Mouse (Mus musculus): ENCODE measurements around the gene Smug1. TPM values are rescaled to one million over a fixed set of nuclear protein-coding genes. Genes with fewer than 3 reads are reported as not detected.

The Smug1 gene
- polyA plus RNA-seq, 1 experiment, result 7.4 TPM

DNA sequence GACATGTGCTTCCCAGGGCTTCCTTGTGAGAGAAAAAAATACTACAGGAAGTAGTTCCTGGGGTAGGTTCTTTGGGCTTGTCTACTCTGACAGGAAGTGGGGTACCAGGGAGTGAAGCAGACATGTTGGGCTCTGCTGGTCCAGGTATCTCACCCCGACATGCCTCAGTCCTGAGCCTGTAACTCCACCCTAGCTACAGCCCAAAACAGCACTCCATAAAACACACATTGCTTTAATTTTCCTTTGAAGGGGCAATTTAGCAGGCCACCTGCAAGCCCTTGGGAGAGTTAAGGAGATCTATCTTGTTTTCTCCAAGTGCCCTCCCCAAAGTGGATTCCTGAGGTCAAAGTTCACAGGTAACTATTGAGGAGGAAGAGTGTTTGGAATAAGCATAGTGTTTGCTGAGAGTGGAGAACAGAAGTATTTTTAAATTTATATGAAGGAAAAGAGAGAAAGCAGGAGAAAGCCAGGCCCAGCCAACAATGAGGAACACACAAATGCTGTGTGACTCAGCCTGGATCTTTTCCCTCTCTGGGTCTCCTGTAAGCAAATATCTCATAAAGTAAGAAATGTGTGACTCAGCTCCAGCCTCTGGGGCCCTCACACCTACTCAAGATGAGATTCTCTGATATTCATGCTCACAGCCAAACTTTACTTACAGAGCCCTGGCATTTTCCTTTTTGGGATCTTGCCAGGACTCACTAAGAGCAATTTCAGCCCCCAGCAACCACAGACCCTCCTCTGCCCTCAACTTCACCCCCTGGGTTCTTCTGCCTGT lies 38.6 kb downstream of the Smug1 start:
- H3K4me3 ChIP-seq (ENCODE audit: insufficient read depth, low read length), result no peak overlapping the region
- TF ChIP-seq CTCF (IDR thresholded peaks at IDR 0.05; ENCODE audit: low read depth, low read length), result no peak
- TF ChIP-seq POLR2A (IDR thresholded peaks at IDR 0.05; ENCODE audit: borderline replicate concordance, low read depth, low read length), result no peak
- H3K27ac ChIP-seq (ENCODE audit: insufficient read depth, low read depth, low read length), result no peak overlapping the region
- H3K4me1 ChIP-seq (ENCODE audit: control insufficient read depth, insufficient read depth, low read length), result 0 out of 2 replicates have a peak, but pooled peaks cover 2% of the 10 kb centered on the region

GRCm38 (mm10) chr15:103125982-103126381 lies 40.9 kb downstream of the Smug1 start:
- Histone ChIP-seq H3K4me1 (ENCODE audit: control insufficient read depth, insufficient read depth, low read length) (0 out of 2 replicates have a peak, but pooled peaks cover 2% of the 10 kb centered on the region), H3K4me3 (ENCODE audit: insufficient read depth, low read length) (no peak overlapping the region), H3K27ac (ENCODE audit: insufficient read depth, low read depth, low read length) (no peak overlapping the region)
- TF ChIP-seq CTCF (IDR thresholded peaks at IDR 0.05; ENCODE audit: low read depth, low read length) (no peak), POLR2A (IDR thresholded peaks at IDR 0.05; ENCODE audit: borderline replicate concordance, low read depth, low read length) (no peak)

DNA sequence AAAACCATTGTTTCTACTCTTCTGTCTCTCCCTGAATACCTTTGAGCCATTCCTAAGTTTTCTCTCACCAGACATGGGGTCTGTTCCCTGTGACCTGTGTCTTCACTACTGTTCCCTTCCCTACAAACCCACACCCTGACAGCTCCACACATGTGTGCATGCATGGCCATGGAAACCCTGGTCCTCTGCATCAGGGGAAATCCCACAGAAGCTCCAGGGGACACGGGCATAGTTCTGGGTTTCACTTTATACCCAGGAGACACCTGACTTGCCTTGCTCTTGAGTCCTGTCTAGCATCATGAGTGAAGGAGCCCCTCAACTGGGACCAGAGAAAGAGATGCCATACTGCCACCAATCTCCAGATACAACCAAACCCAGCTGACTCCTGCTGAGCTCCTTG lies 42.6 kb downstream of the Smug1 start:
- no peak overlapping the region for H3K27ac ChIP-seq (ENCODE audit: insufficient read depth, low read depth, low read length)
- H3K4me1 ChIP-seq (ENCODE audit: control insufficient read depth, insufficient read depth, low read length), result 0 out of 2 replicates have a peak, but pooled peaks cover 2% of the 10 kb centered on the region
- no peak overlapping the region for H3K4me3 ChIP-seq (ENCODE audit: insufficient read depth, low read length)
- no peak for TF ChIP-seq POLR2A (IDR thresholded peaks at IDR 0.05; ENCODE audit: borderline replicate concordance, low read depth, low read length)
- TF ChIP-seq CTCF (IDR thresholded peaks at IDR 0.05; ENCODE audit: low read depth, low read length), result no peak

- 0 out of 2 replicates have a peak, but pooled peaks cover 2% of the 10 kb centered on the region for H3K4me1 ChIP-seq (ENCODE audit: control insufficient read depth, insufficient read depth, low read length)
- H3K4me3 ChIP-seq (ENCODE audit: insufficient read depth, low read length), result no peak overlapping the region
- no peak for TF ChIP-seq CTCF (IDR thresholded peaks at IDR 0.05; ENCODE audit: low read depth, low read length)
- no peak for TF ChIP-seq POLR2A (IDR thresholded peaks at IDR 0.05; ENCODE audit: borderline replicate concordance, low read depth, low read length)
- H3K27ac ChIP-seq (ENCODE audit: insufficient read depth, low read depth, low read length), result no peak overlapping the region
Observed at GRCm38 (mm10) chr15:103123343-103123742, 43.5 kb downstream of the Smug1 start.

DNA sequence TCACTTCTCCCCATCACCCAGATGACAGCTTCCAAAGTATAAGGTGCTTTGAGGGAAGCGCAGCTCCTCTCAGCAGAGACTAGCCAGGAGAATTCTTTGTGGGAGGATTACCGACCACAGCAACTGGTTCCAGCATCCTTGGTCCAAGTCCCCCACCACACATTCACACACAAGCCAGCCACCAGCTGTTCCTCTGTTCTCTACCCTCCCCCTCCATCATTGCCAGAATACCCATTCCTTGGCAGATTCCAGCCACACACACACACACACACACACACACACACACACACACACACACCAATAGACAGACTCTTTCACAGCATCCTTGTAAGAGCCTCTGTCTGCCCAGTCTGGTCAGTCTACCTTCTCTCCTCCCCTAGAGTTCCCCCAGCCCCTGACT lies 44.5 kb downstream of the Smug1 start:
- no peak for TF ChIP-seq POLR2A (IDR thresholded peaks at IDR 0.05; ENCODE audit: borderline replicate concordance, low read depth, low read length)
- no peak for TF ChIP-seq CTCF (IDR thresholded peaks at IDR 0.05; ENCODE audit: low read depth, low read length)
- Histone ChIP-seq H3K4me3 (ENCODE audit: insufficient read depth, low read length) (no peak overlapping the region), H3K4me1 (ENCODE audit: control insufficient read depth, insufficient read depth, low read length) (0 out of 2 replicates have a peak, but pooled peaks cover 2% of the 10 kb centered on the region), H3K27ac (ENCODE audit: insufficient read depth, low read depth, low read length) (no peak overlapping the region)

DNA sequence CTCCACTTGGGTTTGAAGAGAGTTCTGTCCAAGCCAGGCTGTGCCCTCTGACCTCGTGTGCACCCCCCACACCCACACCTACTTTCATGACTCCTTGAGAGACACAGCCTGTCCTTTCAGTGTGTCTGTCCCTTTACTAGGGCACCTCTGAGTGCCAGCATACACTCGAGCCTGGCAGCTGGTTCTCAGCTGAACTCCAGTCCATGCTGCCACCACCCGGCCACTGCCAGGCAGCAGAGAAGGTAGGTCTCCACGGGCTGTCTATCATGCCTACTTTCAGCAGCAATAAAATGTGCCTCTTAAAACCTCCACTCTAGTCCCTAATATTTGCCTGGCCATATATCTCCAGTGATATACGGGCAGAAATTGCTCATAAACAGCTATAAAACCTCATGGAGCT lies 45.5 kb downstream of the Smug1 start:
- no peak overlapping the region for H3K27ac ChIP-seq (ENCODE audit: insufficient read depth, low read depth, low read length)
- TF ChIP-seq POLR2A (IDR thresholded peaks at IDR 0.05; ENCODE audit: borderline replicate concordance, low read depth, low read length), result no peak
- TF ChIP-seq CTCF (IDR thresholded peaks at IDR 0.05; ENCODE audit: low read depth, low read length), result no peak
- H3K4me3 ChIP-seq (ENCODE audit: insufficient read depth, low read length), result no peak overlapping the region
- 0 out of 2 replicates have a peak, but pooled peaks cover 2% of the 10 kb centered on the region for H3K4me1 ChIP-seq (ENCODE audit: control insufficient read depth, insufficient read depth, low read length)

GRCm38 (mm10) chr15:103120594-103120993 lies 46.3 kb downstream of the Smug1 start:
- Histone ChIP-seq H3K4me3 (ENCODE audit: insufficient read depth, low read length) (no peak overlapping the region), H3K27ac (ENCODE audit: insufficient read depth, low read depth, low read length) (no peak overlapping the region), H3K4me1 (ENCODE audit: control insufficient read depth, insufficient read depth, low read length) (no peaks in the 10 kb centered on the region)
- no peak for TF ChIP-seq POLR2A (IDR thresholded peaks at IDR 0.05; ENCODE audit: borderline replicate concordance, low read depth, low read length)
- no peak for TF ChIP-seq CTCF (IDR thresholded peaks at IDR 0.05; ENCODE audit: low read depth, low read length)

DNA sequence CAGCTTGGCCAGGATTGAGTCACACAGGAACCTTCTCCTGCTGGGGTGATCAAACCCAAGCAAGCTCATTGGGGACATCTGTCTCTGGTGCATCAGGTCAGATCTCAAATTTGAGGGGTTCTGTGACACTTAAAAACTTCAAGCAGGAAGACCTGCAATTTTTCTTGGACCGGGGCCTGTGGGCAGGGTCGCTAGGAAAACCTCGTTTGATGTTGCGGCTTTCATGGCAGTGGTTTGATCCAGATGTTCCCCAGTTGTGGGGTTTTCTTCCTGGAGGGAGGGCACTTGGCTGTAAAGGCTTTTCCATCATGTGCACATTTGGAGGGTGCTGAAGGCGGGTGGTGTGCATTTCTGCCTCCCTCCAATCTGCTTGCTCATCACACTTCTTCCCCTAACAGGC lies 51.2 kb downstream of the Smug1 start:
- Histone ChIP-seq H3K27ac (ENCODE audit: insufficient read depth, low read depth, low read length) (no peak overlapping the region), H3K4me3 (ENCODE audit: insufficient read depth, low read length) (no peak overlapping the region), H3K4me1 (ENCODE audit: control insufficient read depth, insufficient read depth, low read length) (no peaks in the 10 kb centered on the region)
- TF ChIP-seq CTCF (IDR thresholded peaks at IDR 0.05; ENCODE audit: low read depth, low read length) (no peak), POLR2A (IDR thresholded peaks at IDR 0.05; ENCODE audit: borderline replicate concordance, low read depth, low read length) (no peak)

DNA sequence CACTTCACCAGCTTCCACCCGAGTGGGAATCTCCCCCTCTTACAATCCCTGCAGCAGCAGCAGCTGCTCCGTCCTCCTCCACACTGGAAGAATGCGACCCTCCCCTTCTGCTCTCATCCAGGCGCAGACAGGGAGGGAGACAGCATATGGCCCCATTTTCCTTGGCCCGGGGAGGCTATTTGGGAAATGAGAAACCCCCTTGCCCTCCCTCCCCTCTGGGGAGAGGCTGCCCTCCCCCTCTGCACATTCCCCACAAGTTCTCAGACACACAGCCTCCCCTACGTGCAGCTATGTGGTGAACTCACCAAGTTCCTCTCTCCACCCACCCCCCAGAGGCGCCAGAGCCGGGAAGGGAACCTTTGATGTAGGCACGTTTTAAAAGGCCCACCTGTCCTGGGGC lies 51.6 kb downstream of the Smug1 start:
- Histone ChIP-seq H3K4me1 (ENCODE audit: control insufficient read depth, insufficient read depth, low read length) (no peaks in the 10 kb centered on the region), H3K4me3 (ENCODE audit: insufficient read depth, low read length) (no peak overlapping the region), H3K27ac (ENCODE audit: insufficient read depth, low read depth, low read length) (no peak overlapping the region)
- no peak for TF ChIP-seq POLR2A (IDR thresholded peaks at IDR 0.05; ENCODE audit: borderline replicate concordance, low read depth, low read length)
- no peak for TF ChIP-seq CTCF (IDR thresholded peaks at IDR 0.05; ENCODE audit: low read depth, low read length)

- H3K4me1 ChIP-seq (ENCODE audit: control insufficient read depth, insufficient read depth, low read length), result no peaks in the 10 kb centered on the region
- no peak overlapping the region for H3K27ac ChIP-seq (ENCODE audit: insufficient read depth, low read depth, low read length)
- no peak for TF ChIP-seq CTCF (IDR thresholded peaks at IDR 0.05; ENCODE audit: low read depth, low read length)
- no peak for TF ChIP-seq POLR2A (IDR thresholded peaks at IDR 0.05; ENCODE audit: borderline replicate concordance, low read depth, low read length)
- no peak overlapping the region for H3K4me3 ChIP-seq (ENCODE audit: insufficient read depth, low read length)
Observed at GRCm38 (mm10) chr15:103113077-103113476, 53.8 kb downstream of the Smug1 start.
